Mouse (Mus musculus): ENCODE results near the gene Cript.

The Cript gene

DNA sequence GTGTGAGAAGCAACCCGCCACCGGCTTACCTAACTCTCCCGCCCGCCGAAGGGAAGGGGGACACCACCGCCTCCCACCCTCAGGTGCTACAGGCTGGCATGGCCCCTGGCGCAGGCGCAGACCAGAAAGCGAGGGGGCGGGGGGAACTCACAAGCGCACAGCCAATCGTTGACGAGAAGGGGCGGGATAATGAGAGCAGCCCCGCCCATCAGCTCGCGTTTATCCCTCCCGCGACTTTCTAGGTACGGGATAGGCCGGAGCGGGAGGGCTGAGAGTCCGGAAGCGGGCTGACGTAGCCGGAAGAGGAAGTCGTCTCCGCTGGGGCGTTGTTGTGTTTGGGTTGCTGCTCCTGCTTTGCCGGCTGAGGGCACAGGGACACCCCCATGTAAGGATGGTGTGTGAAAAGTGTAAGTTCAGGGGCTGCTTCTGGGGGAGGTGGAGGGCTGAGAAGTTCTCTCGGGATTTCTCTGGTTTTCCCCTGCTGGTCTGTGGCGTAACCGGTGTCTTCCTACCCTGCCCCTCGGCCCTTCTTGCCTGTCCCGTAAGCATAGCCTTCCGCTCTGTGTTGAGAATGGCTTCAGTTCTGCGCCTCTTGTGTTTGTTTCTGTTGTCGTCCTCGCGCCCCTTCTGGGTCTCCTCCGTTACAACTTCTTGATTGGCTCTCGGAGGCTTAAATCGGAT is at the start of gene Cript, which contains the start of gene Pigf:
TSS of gene Cript (plus strand) at position 282 of the 681 bp plus-strand sequence.
TSS of gene Pigf (minus strand) at position 138 of the 681 bp plus-strand sequence.
- DNase-seq = peak; percentile 99

DNA sequence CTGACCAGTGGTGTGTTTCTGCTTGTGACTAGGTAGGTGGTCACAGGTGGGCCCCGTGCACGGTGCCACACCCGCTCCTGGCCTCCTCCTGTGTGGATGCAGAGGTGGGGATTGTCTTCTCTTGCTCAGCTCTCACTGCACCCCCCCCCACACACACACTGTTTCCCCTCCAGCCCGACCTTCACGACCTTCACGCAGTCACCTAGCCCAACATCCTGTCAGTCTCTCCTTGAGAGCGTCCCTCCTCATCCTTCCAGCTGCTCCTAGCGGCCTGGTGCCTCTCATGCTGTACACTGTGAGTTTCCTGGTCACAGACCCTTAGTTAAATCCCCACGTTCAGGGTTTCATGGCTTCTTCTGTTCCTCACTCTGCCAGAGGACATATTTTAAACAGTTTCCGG is 49.0 kb upstream of the Cript start:
- no peak for DNase-seq

DNA sequence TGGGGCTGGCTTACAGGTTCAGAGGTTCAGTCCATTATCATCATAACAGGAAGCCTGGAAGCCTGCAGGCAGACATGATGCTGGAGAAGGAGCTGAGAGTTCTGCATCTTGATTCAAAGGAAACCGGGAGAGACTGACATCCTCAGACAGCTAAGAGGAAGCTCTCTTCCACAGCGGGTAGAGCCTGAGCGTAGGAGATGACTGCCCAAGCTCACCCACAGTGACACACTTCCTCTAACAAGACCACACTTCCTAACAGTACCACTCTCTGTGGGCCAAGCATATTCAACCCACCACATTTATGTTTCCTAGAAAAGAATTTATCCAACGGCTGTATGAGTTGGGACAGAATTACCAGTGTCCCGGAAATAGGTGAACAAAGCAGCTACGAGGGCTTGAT is 46.9 kb upstream of the Cript start:
- DNase-seq = no peak

DNA sequence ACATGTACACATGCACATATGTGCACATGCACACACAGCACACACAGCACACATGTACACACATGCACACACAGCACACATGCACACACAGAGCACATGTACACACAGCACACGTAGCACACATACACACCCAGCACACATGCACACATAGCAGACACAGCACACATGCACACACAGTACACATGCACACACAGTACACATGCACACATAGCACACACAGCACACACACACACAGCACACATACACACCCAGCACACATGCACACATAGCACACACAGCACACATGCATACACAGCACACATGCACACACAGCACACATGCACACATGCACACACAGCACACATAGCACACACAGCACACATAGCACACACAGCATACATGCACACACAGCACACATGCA is 44.1 kb upstream of the Cript start:
- DNase-seq = no peak

DNA sequence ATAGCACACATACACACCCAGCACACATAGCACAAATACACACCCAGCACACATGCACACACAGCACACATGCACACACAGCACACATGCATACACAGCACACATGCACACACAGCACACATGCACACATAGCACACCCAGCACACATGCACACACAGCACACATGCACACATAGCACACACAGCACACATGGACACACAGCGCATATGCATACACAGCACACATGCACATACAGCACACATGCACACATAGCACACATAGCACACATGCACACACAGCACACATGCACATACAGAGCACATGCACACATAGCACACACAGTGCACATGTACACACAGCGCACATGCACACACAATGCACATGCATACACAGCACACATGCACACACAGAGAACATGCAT is 43.6 kb upstream of the Cript start:
- no peak for DNase-seq

DNA sequence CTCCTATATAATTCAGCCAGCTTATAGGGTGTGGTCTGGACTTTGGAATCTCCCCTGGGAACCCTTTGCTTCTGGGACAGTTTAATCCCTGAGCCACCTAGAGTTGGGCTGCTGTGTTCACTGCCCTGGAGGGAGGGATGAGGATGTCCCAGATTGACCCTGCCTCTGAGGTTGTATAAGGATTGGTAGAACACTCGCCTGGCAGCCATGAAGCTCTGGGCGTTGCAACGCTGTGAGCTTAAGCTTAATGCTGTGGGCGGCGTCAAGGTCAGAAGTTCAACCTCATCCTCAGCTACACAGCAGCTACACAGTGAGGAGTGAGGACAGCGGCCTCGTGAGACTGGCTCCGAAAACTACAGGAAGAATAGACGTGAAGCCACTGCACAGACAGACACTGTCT is 42.9 kb upstream of the Cript start:
- peak; percentile 16 for DNase-seq

DNA sequence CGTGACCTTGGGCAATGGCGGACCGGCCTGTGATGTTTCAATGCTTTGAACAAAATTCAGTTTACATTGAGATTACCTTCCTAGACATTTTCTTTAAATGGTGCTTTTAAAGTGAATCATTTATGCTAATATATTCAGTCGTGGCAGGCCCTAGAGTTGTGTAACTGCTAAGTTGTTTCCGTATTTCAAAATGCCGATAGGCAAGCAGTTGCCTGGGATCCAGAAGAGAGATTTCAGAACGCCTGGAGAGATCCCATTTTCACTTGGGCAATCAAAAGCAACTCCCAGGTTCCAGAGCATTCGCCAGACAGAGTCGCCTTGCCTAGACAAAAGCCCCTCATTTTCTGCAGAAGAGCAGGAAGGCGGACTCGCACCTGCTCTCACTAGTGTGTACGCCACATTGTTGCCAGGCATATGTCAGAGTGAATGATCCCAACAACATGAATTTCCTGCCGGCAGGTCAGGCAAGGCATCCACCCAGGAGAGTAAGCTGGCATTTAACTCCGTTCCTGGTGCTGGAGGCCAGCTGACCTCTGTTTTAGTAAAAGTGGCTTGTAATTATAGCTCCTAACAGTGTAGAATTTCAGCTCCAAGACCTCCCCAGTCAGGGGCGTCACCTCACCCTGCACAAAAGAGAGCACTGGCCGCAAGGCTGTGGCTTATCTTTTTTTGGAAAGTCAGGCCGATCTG is 38.8 kb upstream of the Cript start:
- no peak for DNase-seq

DNA sequence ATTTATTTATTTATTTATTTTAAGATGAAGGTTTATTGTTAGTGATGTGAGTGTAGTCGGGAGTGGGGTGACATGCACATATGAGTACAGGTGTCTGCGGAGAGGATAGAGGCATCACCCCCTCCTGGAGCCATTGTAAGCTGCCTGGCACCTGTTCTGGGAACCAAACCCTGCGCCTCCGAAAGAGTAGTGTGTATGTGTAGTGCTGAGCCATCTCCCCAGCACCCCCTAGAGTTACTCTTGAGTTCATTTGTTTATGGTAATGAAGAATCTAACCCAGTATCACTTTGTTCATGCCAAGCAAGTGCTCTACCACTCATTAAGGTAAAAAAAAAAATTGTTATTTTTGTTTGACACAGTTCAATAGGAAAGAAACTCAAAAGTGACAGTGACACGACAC is 37.2 kb upstream of the Cript start:
- peak; percentile 23 for DNase-seq

DNA sequence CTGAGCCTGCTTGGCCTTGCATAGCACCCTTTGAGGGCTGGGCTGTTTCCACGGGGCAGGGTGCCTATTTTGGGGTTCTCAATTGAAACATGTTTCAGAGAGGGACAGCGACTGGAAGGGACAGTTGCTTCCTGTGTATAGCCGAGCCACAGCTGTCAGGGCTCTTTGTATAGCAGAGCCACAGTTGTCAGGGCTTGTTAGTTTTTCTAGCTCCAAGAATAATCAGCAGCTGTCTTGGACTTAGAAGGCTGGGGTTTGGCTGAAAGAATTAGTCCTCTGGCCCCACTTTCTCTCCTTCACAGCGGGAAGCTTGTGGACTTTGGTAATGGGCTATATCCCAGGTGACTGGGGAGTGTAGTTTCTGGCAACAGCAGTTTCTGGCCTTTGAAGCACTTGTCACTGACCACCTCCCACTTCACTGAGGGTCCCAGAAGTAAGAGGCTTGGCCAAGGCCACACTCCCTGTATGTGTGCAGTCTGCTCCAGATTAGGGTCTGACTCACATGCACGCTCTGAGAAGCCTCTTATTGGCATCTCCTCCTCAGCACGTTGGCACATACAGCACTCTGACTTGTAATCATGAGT is 36.7 kb upstream of the Cript start:
- peak; percentile 74 for DNase-seq

DNA sequence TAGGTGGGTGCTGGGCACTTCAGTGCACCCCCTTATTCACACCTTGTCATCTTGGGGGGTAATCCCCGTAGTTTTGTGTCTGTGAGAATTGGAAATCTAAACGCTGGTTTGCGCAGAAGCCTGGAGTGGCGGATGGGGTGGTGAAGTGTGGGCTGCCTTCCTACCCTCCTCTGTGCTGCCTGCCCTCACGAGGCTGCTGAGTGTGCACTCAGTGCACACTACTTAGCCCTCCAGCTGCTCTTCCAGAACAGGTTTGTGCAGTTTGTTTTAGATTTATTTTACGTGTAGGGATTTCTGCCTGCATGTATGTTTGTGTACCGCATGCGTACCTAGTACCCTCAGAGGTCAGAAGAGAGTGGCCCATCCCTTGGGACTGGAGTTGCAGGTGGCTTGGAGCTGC is 34.0 kb upstream of the Cript start:
- DNase-seq = peak; percentile 25

DNA sequence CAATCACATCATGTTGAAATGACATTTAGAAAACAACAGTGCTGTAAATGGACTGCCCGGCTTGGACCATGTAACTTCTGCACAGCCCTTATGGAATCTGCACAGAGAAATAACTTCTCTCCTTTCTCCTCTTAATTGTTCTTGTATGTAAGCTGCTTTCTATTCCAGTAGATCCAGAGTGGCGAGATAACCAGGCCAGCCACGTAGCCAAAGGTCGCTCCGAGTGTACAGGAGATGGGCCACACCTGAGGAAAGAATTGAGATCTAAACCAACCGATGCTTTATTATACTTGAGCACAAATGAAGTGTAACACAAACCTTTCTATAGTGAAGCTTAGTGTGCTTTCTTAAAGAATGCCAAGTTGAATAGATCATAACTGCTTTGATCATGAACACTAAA is 28.0 kb upstream of the Cript start:
- DNase-seq = no peak

DNA sequence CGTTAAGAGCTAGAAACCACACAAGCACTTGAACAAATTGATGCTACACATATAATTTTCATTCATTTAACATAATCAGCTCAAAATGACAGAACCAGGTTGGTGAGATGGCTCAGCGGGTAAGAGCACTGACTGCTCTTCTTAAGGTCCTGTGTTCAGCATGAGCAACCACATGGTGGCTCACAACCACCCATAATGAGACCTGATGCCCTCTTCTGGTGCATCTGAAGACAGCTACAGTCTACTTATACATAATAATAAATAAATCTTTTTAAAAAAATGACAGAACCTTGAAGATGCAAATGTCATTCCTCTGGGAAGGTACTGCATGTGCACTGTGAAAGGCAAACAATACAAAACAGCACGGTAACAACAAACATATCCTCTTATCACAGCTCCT is 16.4 kb upstream of the Cript start:
- no peak for DNase-seq

DNA sequence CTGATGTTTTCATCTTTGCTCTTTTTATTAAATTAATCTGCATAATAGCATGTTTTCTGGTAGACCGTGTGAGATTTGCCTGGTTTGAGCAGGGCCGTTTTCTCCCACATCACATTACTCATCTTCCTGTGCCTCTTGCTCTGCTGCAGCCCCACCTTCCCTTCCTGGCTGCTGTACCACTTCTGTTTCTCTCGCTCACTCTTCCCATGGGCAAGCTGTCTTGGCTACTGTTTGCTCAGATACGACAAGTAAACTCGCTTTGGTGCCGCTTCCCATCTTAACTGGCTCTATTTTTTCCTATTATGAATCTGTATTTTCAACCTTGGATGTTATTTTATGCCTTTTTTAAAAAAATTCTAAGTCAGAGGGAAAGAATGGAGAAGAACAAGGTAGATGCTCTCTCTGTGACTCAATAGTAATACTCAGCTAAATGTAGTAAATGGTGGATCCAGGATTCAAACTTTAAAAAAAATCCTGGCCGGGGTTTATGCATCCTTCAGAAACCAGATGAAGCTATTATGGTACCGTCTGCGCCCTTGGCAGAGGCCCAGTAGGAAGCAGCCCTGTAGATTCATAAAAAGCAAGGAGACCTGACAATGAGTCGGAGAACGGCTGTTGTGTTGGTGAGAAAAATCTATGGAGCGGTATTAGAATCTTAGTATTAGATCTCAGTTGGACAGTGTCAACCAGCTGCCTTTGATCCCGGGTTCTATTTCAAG is 13.9 kb upstream of the Cript start:
- no peak for DNase-seq

DNA sequence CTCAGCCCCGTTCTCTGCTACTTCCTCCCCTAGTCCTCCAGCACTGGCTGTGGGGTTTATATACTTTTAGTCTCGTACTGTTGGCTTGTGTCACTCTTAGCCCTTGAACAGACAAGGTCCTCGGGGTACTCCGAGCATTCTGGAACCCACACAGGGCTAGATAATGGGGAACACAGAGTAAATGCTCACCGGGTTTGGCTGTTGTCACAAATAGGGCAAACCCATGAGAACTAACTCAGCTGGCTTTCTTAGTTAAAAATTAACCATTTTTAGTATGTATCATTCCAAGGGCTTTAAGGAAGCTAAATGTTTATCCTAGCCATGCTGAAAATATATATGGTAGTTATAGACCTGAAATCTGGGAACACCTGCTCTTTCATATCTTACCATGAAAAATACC is 5.7 kb upstream of the Cript start:
- DNase-seq = no peak

DNA sequence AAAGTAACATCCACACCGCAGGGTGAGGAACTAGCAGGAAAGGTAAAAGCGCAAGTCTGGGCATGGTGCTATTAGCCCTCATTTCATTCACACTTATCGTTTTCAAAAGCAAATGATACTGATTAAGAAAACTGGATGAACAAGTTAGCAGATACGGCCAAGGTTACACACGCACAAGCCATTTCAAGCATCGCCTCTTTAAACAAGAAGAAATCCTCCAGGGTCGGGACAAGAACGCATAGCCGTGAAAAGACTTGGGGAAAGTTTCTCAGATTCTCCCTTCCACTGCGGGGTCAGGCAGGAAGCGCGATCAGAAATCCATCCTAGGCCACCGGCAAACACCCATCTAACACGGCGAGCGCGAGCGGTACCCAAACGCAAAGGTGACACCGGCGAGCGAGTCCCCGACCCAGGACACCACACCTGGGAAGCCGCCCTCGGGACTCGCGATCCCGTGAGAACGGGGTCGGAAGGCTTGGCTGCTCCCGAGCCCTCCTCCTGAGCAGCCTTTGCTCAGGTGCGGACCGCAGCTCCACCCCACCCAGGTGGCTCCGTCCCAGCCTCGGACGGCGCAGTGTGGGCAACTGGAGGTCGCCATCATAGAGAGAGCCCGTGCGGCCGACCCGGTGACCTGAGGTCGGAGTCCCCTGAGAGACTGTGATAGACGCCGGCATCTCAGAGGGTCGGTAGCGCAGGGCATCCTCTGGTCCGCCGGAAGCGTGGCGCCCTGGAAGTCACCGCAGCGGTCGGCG is 683 bp upstream of the Cript start:
- no peak for DNase-seq

DNA sequence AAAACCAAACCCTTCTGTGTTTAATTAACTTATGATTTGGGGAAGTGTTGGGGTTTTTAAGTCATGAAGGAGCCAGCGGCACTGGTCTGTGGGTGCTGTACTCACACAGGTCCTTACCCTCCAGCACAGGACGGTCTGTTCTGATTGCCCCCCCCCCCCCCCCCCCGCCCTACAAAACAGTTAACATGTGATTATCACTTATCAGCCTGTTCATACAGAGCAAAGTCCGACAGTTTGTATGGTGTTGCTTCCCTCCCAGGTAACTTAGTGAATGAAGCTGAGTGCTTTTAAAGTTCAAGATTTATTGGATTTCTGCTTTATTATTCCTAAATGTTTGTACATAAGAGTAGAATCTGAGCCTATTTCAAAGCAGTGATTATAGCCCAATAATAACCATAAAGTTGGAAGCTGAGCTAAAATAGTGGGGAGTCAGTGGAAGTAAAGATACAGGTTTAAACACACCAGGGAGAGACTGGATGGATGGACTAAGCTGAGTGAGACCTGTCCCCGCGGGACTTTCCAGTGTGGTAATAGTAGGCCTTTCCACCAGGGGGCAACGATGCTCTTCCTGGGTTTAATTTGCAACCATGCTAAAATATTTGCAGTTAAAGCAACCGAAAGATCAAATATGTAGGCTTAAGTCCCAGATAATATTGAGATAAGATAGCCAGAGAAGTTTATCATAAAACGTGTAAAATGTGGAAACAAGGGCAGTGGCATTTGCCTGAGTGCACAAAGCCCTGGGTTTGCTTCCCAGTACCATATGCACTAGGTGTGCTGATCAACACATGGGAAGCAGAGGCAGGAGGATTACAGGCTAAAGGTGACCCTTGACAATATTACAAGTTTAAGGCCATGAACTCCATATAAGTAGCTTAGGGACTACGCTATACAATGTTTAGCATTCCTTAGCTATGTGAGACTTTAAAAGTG is 11.1 kb downstream of the Cript start:
- peak; percentile 57 for DNase-seq

DNA sequence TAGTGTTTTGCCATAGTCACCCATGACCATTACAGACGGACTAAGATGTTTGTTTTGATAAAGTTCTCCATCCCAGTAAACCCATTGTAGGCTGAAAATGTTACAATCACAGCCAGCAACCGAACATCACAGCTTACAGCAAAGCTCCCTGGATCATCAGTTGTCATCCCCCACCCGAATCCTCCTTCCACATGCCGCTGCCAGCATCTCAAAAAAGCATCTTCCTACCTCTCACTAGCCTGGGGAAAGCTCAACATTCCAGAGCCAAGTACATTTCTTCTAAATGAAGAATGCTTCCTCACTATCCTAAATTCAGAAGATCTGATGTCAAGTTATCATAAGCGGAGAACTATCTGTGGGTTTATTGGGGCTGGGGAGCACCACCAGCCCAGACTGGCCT is 13.1 kb downstream of the Cript start:
- no peak for DNase-seq

DNA sequence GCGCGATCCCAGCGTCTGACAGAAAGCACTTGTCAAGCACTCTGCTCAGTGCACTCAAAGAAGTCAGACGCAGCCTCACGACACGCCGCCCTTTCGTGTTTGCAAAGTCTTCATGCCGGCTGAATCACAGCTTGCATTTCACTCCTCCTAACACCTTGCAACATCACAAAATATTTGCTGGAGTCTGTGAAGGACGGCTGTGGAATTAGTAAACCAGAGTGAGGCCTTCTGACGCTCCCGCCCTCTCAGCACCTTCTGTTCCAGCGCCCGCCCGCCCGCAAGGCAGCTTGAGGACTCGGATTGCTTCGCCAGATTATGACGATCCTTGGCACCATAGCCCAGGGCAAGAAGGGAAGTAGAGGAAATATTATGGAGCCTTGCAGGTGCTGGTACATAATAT is 16.4 kb downstream of the Cript start:
- peak; percentile 44 for DNase-seq

DNA sequence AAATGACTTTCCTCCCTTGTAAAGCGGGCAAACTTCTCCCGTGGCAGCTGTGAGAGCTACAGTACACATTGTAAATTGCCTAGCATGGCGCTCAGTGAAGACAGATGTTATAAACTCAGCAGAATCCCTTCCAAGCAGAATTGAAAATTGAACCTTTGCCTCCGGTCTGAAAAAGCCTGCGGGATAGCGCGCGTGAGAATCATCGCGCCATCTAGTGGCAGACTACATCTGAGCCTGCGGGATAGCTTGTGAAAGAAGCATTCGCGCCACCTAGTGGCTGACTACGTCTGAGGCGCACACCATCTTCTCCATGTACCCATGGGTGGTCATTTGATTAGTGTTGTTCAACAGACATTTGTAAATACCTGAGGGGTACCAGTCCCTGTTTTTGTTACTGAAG is 19.0 kb downstream of the Cript start:
- DNase-seq = peak; percentile 94

DNA sequence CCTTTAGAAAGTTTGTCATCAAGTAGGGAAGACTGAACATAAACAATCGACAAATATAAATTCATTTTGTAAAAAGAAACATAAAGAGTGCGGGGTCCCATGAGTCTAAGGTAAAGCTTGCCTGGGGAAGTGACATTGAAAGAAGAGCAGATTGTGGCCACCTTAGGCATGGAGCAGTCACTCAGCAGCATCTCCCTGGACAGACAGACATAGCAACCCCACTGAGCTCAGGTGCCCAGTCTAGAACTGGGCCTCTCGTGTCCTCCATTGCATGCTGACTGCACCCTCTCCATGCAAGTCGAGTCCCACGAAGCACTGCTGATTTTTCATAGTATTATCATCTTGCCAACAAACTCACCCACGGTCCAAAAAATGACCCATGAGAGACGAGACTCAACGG is 19.4 kb downstream of the Cript start:
- no peak for DNase-seq

DNA sequence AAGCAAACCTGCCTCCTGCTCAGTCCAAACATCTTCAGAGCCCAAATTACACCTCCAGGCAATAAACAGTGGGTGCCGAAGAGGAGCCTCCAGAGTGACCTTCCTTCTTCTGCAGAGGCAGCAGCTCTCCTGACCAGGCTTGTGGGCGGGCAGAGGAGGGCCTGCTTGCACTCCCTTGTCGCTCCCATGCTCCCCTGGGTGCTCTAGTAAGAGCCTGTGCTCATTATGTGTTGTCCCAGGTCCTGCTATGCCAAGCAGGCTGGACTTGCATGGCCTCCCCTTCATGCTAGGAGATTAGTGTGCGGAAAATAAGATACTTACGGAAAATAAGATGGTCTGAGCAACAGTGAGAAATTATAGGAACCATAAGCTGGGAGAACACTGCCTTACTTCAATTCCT is 24.3 kb downstream of the Cript start:
- no peak for DNase-seq

Measured in lung, postnatal 10 days (tissue).